Mouse (Mus musculus) heart, adult 2 months (tissue): ENCODE measurements around the gene Tenm4.

Experiments
- CTCF ChIP-seq: fragments of 200-600 bp; IDR thresholded peaks from 2 replicates; pipeline ENCODE4 v1.8.1; 2022; ENCODE audit warnings: antibody characterized with exemption, mild to moderate bottlenecking, moderate library complexity
- POLR2A ChIP-seq: fragments of 200-500 bp; IDR thresholded peaks from 2 replicates; pipeline ENCODE4 v1.6.1; 2011; ENCODE audit warnings: mild to moderate bottlenecking, low read depth, low read length, control low read depth; ENCODE audit not compliant: insufficient read depth

- TF ChIP-seq POLR2A (no peak), CTCF (no peak)
These were observed 226.9 kb downstream of the Tenm4 start for GRCm38 (mm10) chr7:96397940-96398339.
